In the genomic region with DNA sequence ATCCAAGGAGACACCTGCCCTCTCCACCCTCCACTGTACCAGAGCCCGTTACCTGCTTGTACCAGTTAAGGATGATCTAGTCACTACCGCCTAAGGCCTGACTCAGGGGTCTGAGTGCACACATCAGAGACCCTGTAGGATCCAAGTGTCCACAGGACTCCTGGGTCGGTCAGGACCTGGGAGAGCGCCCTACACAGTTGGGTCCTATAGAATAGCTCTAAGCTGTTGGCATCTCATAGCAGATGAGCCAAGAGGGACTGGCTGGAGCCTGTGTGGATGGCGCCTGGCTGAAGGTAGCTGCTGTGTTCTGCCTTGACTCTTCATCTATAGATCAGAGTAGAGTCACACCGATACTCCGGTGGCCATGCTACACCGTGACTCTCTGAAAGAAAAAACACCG, we compare ENCODE assay signal across 12 mouse cellular contexts. TPM values are rescaled to one million over a fixed set of nuclear protein-coding genes. Genes with fewer than 3 reads are reported as not detected.
DNase-seq lines count a peak whose midpoint lies in the region; ATAC-seq and TF ChIP-seq lines count a peak whose summit lies in the region.
"Had no signal": no experiment of that assay in that cellular context is flagged by ENCODE, and none has a peak within 500 bp of the region (broad histone marks: within the 10 kb centered on the region; RNA-seq: fewer than 3 reads in every experiment).

No protein-coding gene starts in this region.

- no peak overlapping the region for H3K4me3 ChIP-seq in forebrain, embryonic 11.5 days (ENCODE audit: low read depth, low read length)
- H3K4me3 ChIP-seq in forebrain, embryonic 10.5 days: no peak overlapping the region
- H3K4me3 ChIP-seq in liver, postnatal 0 days (ENCODE audit: low read depth, low read length): no peak overlapping the region
- H3K4me3 ChIP-seq in embryonic facial prominence, embryonic 14.5 days (ENCODE audit: low read depth, low read length): no peak overlapping the region
- H3K4me3 ChIP-seq in layer of hippocampus, adult 2 months: no peak overlapping the region

- no peak overlapping the region for H3K4me2 ChIP-seq in forebrain, embryonic 11.5 days (ENCODE audit: low read depth, low read length, severe bottlenecking)
- no peak overlapping the region for H3K4me2 ChIP-seq in liver, postnatal 0 days (ENCODE audit: low read depth, low read length)
- no peak overlapping the region for H3K4me2 ChIP-seq in embryonic facial prominence, embryonic 14.5 days (ENCODE audit: low read depth, low read length)

- peaks cover 59% of the 10 kb centered on the region for H3K27me3 ChIP-seq in forebrain, embryonic 11.5 days (ENCODE audit: control insufficient read depth, insufficient read depth, low read length)
- H3K27me3 ChIP-seq in forebrain, embryonic 10.5 days (ENCODE audit: poor library complexity, severe bottlenecking): peaks cover 92% of the 10 kb centered on the region
- no peaks in the 10 kb centered on the region for H3K27me3 ChIP-seq in liver, postnatal 0 days (ENCODE audit: insufficient read depth, low read length)
- H3K27me3 ChIP-seq in embryonic facial prominence, embryonic 14.5 days (replicated peaks; ENCODE audit: control insufficient read depth, insufficient read depth, low read length): no peaks in the 10 kb centered on the region

- TF ChIP-seq CTCF in liver, postnatal 0 days (IDR thresholded peaks at IDR 0.05; ENCODE audit: low read depth): no peak
- TF ChIP-seq CTCF in layer of hippocampus, adult 2 months (conservative IDR thresholded peaks at IDR 0.05): no peak

- no peak overlapping the region for H3K9ac ChIP-seq in forebrain, embryonic 11.5 days (ENCODE audit: low read length)
- H3K9ac ChIP-seq in liver, postnatal 0 days (replicated peaks): no peak overlapping the region
- no peak overlapping the region for H3K9ac ChIP-seq in embryonic facial prominence, embryonic 14.5 days (ENCODE audit: low read depth, low read length)

- WGBS in forebrain, embryonic 11.5 days: 85% methylated on average over 9 of the region's 9 CpGs
- 78% methylated on average over 9 of the region's 9 CpGs for WGBS in forebrain, embryonic 10.5 days
- WGBS in liver, postnatal 0 days (ENCODE audit: insufficient replicate concordance): 78% methylated on average over 9 of the region's 9 CpGs
- WGBS in embryonic facial prominence, embryonic 14.5 days: 81% methylated on average over 9 of the region's 9 CpGs

- DNase-seq in forebrain, embryonic 11.5 days (ENCODE audit: low spot score): peak; percentile 63
- DNase-seq in forebrain, embryonic 10.5 days (ENCODE audit: extremely low spot score, low spot score): no peak
- DNase-seq in liver (peak; percentile 18), 416B (ENCODE audit: low read depth) (peak; percentile 21)
- no peak for DNase-seq in liver, postnatal 0 days
- peak; percentile 63 for DNase-seq in embryonic facial prominence, embryonic 14.5 days (ENCODE audit: low spot score)
- DNase-seq in thymus, postnatal 36 days: no peak
- no peak for DNase-seq in layer of hippocampus, adult 2 months (ENCODE audit: low spot score in 2 of 2)
- DNase-seq: cerebellum, adult 8-10 months; heart, postnatal 14 days had no signal

- ATAC-seq in forebrain, embryonic 11.5 days (replicated peaks; ENCODE audit: low FRiP score): no peak
- ATAC-seq in liver, postnatal 0 days: no peak
- ATAC-seq in embryonic facial prominence, embryonic 14.5 days (ENCODE audit: low read depth): no peak

- no peak overlapping the region for H3K27ac ChIP-seq in forebrain, embryonic 11.5 days (ENCODE audit: low read depth, low read length)
- no peak overlapping the region for H3K27ac ChIP-seq in forebrain, embryonic 10.5 days
- no peak overlapping the region for H3K27ac ChIP-seq in liver, postnatal 0 days (ENCODE audit: low read depth)
- no peak overlapping the region for H3K27ac ChIP-seq in embryonic facial prominence, embryonic 14.5 days (replicated peaks; ENCODE audit: low read depth, low read length)
- H3K27ac ChIP-seq in layer of hippocampus, adult 2 months: no peak overlapping the region

- peaks cover 3% of the 10 kb centered on the region; the same call in 1 of the 2 replicates for H3K4me1 ChIP-seq in forebrain, embryonic 11.5 days (replicated peaks; ENCODE audit: control insufficient read depth, insufficient read depth, low read length)
- H3K4me1 ChIP-seq in forebrain, embryonic 10.5 days: peaks cover 28% of the 10 kb centered on the region
- no peaks in the 10 kb centered on the region for H3K4me1 ChIP-seq in liver, postnatal 0 days (ENCODE audit: insufficient read depth)
- no peaks in the 10 kb centered on the region for H3K4me1 ChIP-seq in embryonic facial prominence, embryonic 14.5 days (ENCODE audit: control insufficient read depth, insufficient read depth, low read length)

- H3K9me3 ChIP-seq in forebrain, embryonic 11.5 days (ENCODE audit: control insufficient read depth, low read length): no peaks in the 10 kb centered on the region
- no peaks in the 10 kb centered on the region for H3K9me3 ChIP-seq in forebrain, embryonic 10.5 days
- H3K9me3 ChIP-seq in liver, postnatal 0 days (ENCODE audit: low read length): peaks cover 4% of the 10 kb centered on the region; the same call in 1 of the 2 replicates
- H3K9me3 ChIP-seq in embryonic facial prominence, embryonic 14.5 days (ENCODE audit: control insufficient read depth, low read length): no peaks in the 10 kb centered on the region

- no peak for TF ChIP-seq EP300 in liver, postnatal 0 days (IDR thresholded peaks at IDR 0.05; ENCODE audit: low read depth)

- no peaks in the 10 kb centered on the region for H3K36me3 ChIP-seq in forebrain, embryonic 11.5 days (ENCODE audit: control insufficient read depth, insufficient read depth, low read length)
- H3K36me3 ChIP-seq in forebrain, embryonic 10.5 days (replicated peaks): no peaks in the 10 kb centered on the region
- no peaks in the 10 kb centered on the region for H3K36me3 ChIP-seq in liver, postnatal 0 days (replicated peaks; ENCODE audit: insufficient read depth, low read length)
- H3K36me3 ChIP-seq in embryonic facial prominence, embryonic 14.5 days (ENCODE audit: control insufficient read depth, insufficient read depth, low read length): no peaks in the 10 kb centered on the region

RNA-seq across cellular contexts. Expression of a gene that starts 14.9 kb away (rescaled TPM):
- 0.95 and 1.1 TPM in 2 replicates for polyA plus RNA-seq in forebrain, embryonic 11.5 days (2014; fragmentation: Nextera tagmentation; extraction: Ambion mirVana)
- polyA plus RNA-seq in forebrain, embryonic 10.5 days (2016; fragmentation: Nextera tagmentation; extraction: Ambion mirVana): 1.1 and 1.2 TPM in 2 replicates
- polyA plus RNA-seq in liver, postnatal 0 days (2015; fragmentation: Nextera tagmentation; extraction: Ambion mirVana): not detected in 2 replicates
- polyA plus RNA-seq in embryonic facial prominence, embryonic 14.5 days (2014; fragmentation: Nextera tagmentation; extraction: Ambion mirVana): 0.82 and 1.2 TPM in 2 replicates
- total RNA-seq in layer of hippocampus, adult 2 months (2021): under 1 TPM; 0.61 to 0.69 TPM
- total RNA-seq: liver, adult 2 months; megakaryocyte progenitor cell, adult 5-6 weeks had no signal
- polyA plus RNA-seq: liver, adult 2 months had no signal

Comparison
In these comparisons a context has a peak if more than half of its experiments do, and no peak if none do; other contexts are left out.
1. DNase-seq: peak in forebrain, embryonic 11.5 days (single experiment), liver (single experiment), 416B (single experiment) and embryonic facial prominence, embryonic 14.5 days (single experiment); none in forebrain, embryonic 10.5 days (single experiment), liver, postnatal 0 days (single experiment), thymus, postnatal 36 days (0 of 2) and layer of hippocampus, adult 2 months (0 of 2).